Mouse (Mus musculus) lung, postnatal 0 days (tissue): ENCODE results near the gene Trabd.

ENCODE experiments used
- CTCF ChIP-seq: IDR thresholded peaks from 2 replicates; pipeline ENCODE4 v1.5.1; 2016; ENCODE audit warnings: antibody characterized with exemption, mild to moderate bottlenecking
- EP300 ChIP-seq: IDR thresholded peaks from 2 replicates; pipeline ENCODE4 v1.6.1; 2016; ENCODE audit warnings: antibody characterized with exemption, mild to moderate bottlenecking, control low read depth

DNA sequence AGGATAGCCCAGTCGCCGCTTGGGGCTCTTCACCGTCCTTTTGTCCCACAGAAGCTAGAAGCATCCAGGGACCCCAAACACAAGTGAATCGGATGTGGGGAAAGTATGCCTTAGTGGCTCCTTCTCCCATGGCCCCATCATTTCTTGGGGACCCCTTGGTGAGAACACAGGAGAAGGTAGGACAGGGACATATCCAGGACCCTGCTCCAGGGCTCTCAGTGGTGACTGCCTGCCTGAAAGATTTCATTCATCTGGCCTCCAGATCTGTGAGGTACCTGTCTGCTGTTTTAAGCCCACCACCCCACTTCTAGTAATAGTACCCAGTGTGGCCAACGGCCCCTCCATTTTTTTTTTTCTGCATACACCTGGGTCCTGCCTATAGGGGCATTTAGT is 12.4 kb upstream of the Trabd start:
- TF ChIP-seq CTCF (no peak), EP300 (no peak)
